In the genomic region with DNA sequence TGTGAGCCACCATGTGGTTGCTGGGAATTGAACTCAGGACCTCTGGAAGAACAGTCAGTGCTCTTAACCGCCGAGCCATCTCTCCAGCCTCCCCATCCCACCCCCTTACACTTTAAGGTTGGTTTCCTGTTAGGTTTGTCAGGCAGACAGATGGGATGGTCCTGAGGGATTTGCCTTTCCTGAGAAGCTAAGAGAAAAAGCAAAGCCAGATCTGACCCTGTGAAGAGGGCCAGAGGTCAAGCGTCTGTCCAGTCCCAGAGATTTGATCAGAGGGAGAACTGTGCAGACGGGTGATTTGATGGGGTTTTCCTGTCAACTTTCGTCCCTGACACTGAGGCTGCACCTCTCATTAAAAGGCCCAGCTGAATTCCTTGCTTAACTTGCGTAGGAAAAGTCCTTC, we compare ENCODE assay signal across 11 mouse cellular contexts.
A peak's percentile ranks its signal among the peaks of the same experiment; 100 is the strongest.
DNase-seq lines count a peak whose midpoint lies in the region; ATAC-seq and TF ChIP-seq lines count a peak whose summit lies in the region.
"Had no signal": no experiment of that assay in that cellular context is flagged by ENCODE, and none has a peak within 500 bp of the region (broad histone marks: within the 10 kb centered on the region; RNA-seq: fewer than 3 reads in every experiment).

No protein-coding gene starts in this region.

- H3K9ac ChIP-seq in lung, embryonic 15.5 days, result no peak overlapping the region
- H3K9ac ChIP-seq: liver, embryonic 15.5 days; midbrain, embryonic 12.5 days had no signal

- H3K4me3 ChIP-seq in gastrocnemius, adult 2 months, result no peak overlapping the region
- no peak overlapping the region for H3K4me3 ChIP-seq in lung, embryonic 15.5 days
- no peak overlapping the region for H3K4me3 ChIP-seq in small intestine, adult 2 months (ENCODE audit: low read depth, low read length)
- H3K4me3 ChIP-seq: liver, embryonic 15.5 days; midbrain, embryonic 12.5 days had no signal

- no peaks in the 10 kb centered on the region for H3K36me3 ChIP-seq in lung, embryonic 15.5 days
- H3K36me3 ChIP-seq in small intestine, adult 2 months (ENCODE audit: control insufficient read depth, insufficient read depth, low read length), result no peaks in the 10 kb centered on the region
- H3K36me3 ChIP-seq: liver, embryonic 15.5 days; midbrain, embryonic 12.5 days had no signal

- no peak for TF ChIP-seq CTCF in gastrocnemius, adult 2 months (IDR thresholded peaks at IDR 0.05)
- TF ChIP-seq CTCF in small intestine, adult 2 months (IDR thresholded peaks at IDR 0.05; ENCODE audit: extremely low read depth, insufficient read length, insufficient replicate concordance, low read depth, low read length), result no peak

- H3K27ac ChIP-seq in gastrocnemius, adult 2 months, result peak overlapping the region; percentile 97
- H3K27ac ChIP-seq in lung, embryonic 15.5 days, result peak overlapping the region; percentile 99
- H3K27ac ChIP-seq in small intestine, adult 2 months (ENCODE audit: insufficient read depth, low read depth, low read length), result 0 out of 2 replicates have a peak overlapping the region, but pooled peaks have one; percentile 5
- H3K27ac ChIP-seq: liver, embryonic 15.5 days; midbrain, embryonic 12.5 days had no signal

- ATAC-seq in lung, embryonic 15.5 days (ENCODE audit: borderline replicate concordance, extremely low read depth, low FRiP score, low TSS enrichment), result no peak
- ATAC-seq in CD4-positive, CD25-positive, alpha-beta regulatory T cell, adult 4 months, result no peak
- ATAC-seq: Patski had no signal

- H3K4me2 ChIP-seq in lung, embryonic 15.5 days, result no peak overlapping the region
- H3K4me2 ChIP-seq: liver, embryonic 15.5 days; midbrain, embryonic 12.5 days had no signal

- H3K9me3 ChIP-seq in lung, embryonic 15.5 days, result no peaks in the 10 kb centered on the region
- H3K9me3 ChIP-seq: liver, embryonic 15.5 days; midbrain, embryonic 12.5 days had no signal

- 61% methylated on average over 6 of the region's 6 CpGs for WGBS in lung, embryonic 15.5 days
- WGBS in small intestine, adult 2 months, result 91% methylated on average over 6 of the region's 6 CpGs

- intact Hi-C loops in gastrocnemius, adult 2 months (cut with DNase I), result loop anchor here (5.0 kb wide), 2 partner anchors 168 to 253 kb away; no protein-coding TSS in a partner anchor

- no peaks in the 10 kb centered on the region for H3K27me3 ChIP-seq in lung, embryonic 15.5 days
- no peaks in the 10 kb centered on the region for H3K27me3 ChIP-seq in small intestine, adult 2 months (ENCODE audit: control insufficient read depth, insufficient read depth, low read length)
- H3K27me3 ChIP-seq: liver, embryonic 15.5 days; midbrain, embryonic 12.5 days; Patski had no signal

- peaks cover 49% of the 10 kb centered on the region for H3K4me1 ChIP-seq in lung, embryonic 15.5 days
- peaks cover 31% of the 10 kb centered on the region for H3K4me1 ChIP-seq in small intestine, adult 2 months (ENCODE audit: control insufficient read depth, insufficient read depth, insufficient read length, low read length)

- DNase-seq in gastrocnemius, adult 2 months, result no peak
- no peak for DNase-seq in gastrocnemius, postnatal 25 days
- DNase-seq in lung, postnatal 14 days, result no peak
- peak; percentile 57 for DNase-seq in kidney, adult 9 months
- no peak for DNase-seq in urinary bladder, postnatal 36 days (ENCODE audit: low spot score in 2 of 2)

- TF ChIP-seq POLR2A in small intestine, adult 2 months (IDR thresholded peaks at IDR 0.05; ENCODE audit: low read depth, low read length), result no peak

Comparison
In these comparisons a context has a peak if more than half of its experiments do, and no peak if none do; other contexts are left out.
1. H3K27ac ChIP-seq: peak in every context shown above with its lines; median percentile 99 in lung, embryonic 15.5 days; 97 in gastrocnemius, adult 2 months; 5 in small intestine, adult 2 months.